Comparison of ENCODE assay signal across 13 mouse cellular contexts in the genomic region with DNA sequence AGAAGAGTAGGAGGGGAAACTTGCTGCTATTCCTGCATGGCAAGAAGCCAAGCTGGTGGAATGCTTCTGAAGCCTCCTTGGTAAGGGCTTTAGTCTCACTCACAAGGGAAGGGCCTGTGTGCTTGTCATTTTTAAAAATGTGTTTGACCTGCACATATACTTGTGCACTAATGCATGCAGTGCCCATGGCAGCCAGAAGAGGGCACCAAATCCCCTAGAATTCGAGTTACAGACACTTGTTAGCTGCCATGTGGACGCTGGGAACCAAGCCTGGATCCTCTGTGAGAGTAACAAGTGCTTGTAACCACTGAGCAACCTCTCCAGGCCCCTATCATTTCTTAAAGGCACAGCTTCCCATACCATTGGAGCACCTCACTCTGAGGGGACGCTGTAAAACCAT.
DNase-seq lines count a peak whose midpoint lies in the region; ATAC-seq and TF ChIP-seq lines count a peak whose summit lies in the region.
"Had no signal": no experiment of that assay in that cellular context is flagged by ENCODE, and none has a peak within 500 bp of the region (broad histone marks: within the 10 kb centered on the region; RNA-seq: fewer than 3 reads in every experiment).

No protein-coding gene starts in this region.

- no peaks in the 10 kb centered on the region for H3K79me2 ChIP-seq in MEL (ENCODE audit: control insufficient read depth, insufficient read depth, low read length, poor library complexity)

- peak; percentile 49 for TF ChIP-seq CTCF in intestine, postnatal 0 days (IDR thresholded peaks at IDR 0.05; ENCODE audit: low read depth)
- TF ChIP-seq CTCF in testis, adult 2 months (IDR thresholded peaks at IDR 0.05; ENCODE audit: control insufficient read depth, insufficient read depth, insufficient replicate concordance, low read depth, low read length): peak; percentile 62; the same call in 1 of the 2 replicates
- TF ChIP-seq CTCF in MEL (IDR thresholded peaks at IDR 0.05 in 2 of 3, conservative IDR thresholded peaks at IDR 0.05 in 1 of 3; ENCODE audit: control insufficient read depth in 1 of 3, insufficient read depth in 1 of 3, low read depth in 2 of 3, low read length in 3 of 3, poor library complexity in 1 of 3, severe bottlenecking in 1 of 3): peak; percentile 28 to 57 (median 44)

- no peak overlapping the region for H3K27ac ChIP-seq in intestine, postnatal 0 days (ENCODE audit: low read depth, low read length)
- no peak overlapping the region for H3K27ac ChIP-seq in intestine, embryonic 16.5 days (ENCODE audit: low read length)
- H3K27ac ChIP-seq in testis, adult 2 months (ENCODE audit: control insufficient read depth, insufficient read depth, low read depth, low read length): no peak overlapping the region
- H3K27ac ChIP-seq in MEL (ENCODE audit: control insufficient read depth, low read depth, low read length): no peak overlapping the region
- H3K27ac ChIP-seq in hindbrain, embryonic 10.5 days: no peak overlapping the region
- H3K27ac ChIP-seq: forebrain, embryonic 10.5 days; intestine, embryonic 15.5 days; macrophage had no signal

- H3K4me2 ChIP-seq in intestine, postnatal 0 days (replicated peaks; ENCODE audit: low read depth): no peak overlapping the region
- H3K4me2 ChIP-seq in intestine, embryonic 16.5 days (ENCODE audit: low read depth, low read length): no peak overlapping the region
- H3K4me2 ChIP-seq: intestine, embryonic 15.5 days had no signal

- H3K9me3 ChIP-seq in intestine, postnatal 0 days (ENCODE audit: control insufficient read depth): peaks cover 8% of the 10 kb centered on the region; the same call in 1 of the 2 replicates
- no peaks in the 10 kb centered on the region for H3K9me3 ChIP-seq in intestine, embryonic 16.5 days (ENCODE audit: control insufficient read depth, low read length)
- no peaks in the 10 kb centered on the region for H3K9me3 ChIP-seq in MEL (replicated peaks; ENCODE audit: insufficient read depth, low read length)
- peaks cover 7% of the 10 kb centered on the region for H3K9me3 ChIP-seq in hindbrain, embryonic 10.5 days
- H3K9me3 ChIP-seq: intestine, embryonic 15.5 days had no signal

- no peak for TF ChIP-seq EP300 in MEL (IDR thresholded peaks at IDR 0.05; ENCODE audit: low read depth in 1 of 2, low read length in 2 of 2)

- no peak for DNase-seq in testis, postnatal 10 days (ENCODE audit: low spot score)
- peak; percentile 7 for DNase-seq in MEL (ENCODE audit: low read depth, low spot score)
- peak; percentile 1 for DNase-seq in lung, postnatal 14 days
- DNase-seq in heart, postnatal 25 days (ENCODE audit: low spot score): no peak
- no peak for DNase-seq in hindbrain, embryonic 10.5 days (ENCODE audit: low spot score)
- DNase-seq: adrenal gland, postnatal 36 days; cerebellum, adult 8-10 months had no signal

- H3K36me3 ChIP-seq in intestine, postnatal 0 days (ENCODE audit: control insufficient read depth, insufficient read depth): no peaks in the 10 kb centered on the region
- no peaks in the 10 kb centered on the region for H3K36me3 ChIP-seq in intestine, embryonic 16.5 days (ENCODE audit: control insufficient read depth, insufficient read depth, low read length)
- H3K36me3 ChIP-seq in testis, adult 2 months (ENCODE audit: control insufficient read depth, insufficient read depth, low read length): no peaks in the 10 kb centered on the region
- no peaks in the 10 kb centered on the region for H3K36me3 ChIP-seq in MEL (ENCODE audit: control insufficient read depth in 1 of 2, insufficient read depth in 2 of 2, low read length in 2 of 2)
- no peaks in the 10 kb centered on the region for H3K36me3 ChIP-seq in hindbrain, embryonic 10.5 days
- H3K36me3 ChIP-seq: forebrain, embryonic 10.5 days; intestine, embryonic 15.5 days had no signal

- no peak for TF ChIP-seq POLR2A in testis, adult 2 months (IDR thresholded peaks at IDR 0.05; ENCODE audit: control insufficient read depth, low read depth, low read length)
- TF ChIP-seq POLR2A in MEL (IDR thresholded peaks at IDR 0.05; ENCODE audit: control insufficient read depth in 1 of 2, insufficient read depth in 1 of 2, low read depth in 1 of 2, low read length in 2 of 2, poor library complexity in 1 of 2): no peak

- H3K9ac ChIP-seq in intestine, postnatal 0 days (ENCODE audit: low read depth, low read length): no peak overlapping the region
- H3K9ac ChIP-seq in intestine, embryonic 16.5 days (ENCODE audit: low read depth, low read length): no peak overlapping the region
- H3K9ac ChIP-seq in MEL (ENCODE audit: control insufficient read depth, low read depth, low read length, poor library complexity, severe bottlenecking): no peak overlapping the region
- H3K9ac ChIP-seq: intestine, embryonic 15.5 days had no signal

- intact Hi-C loops in heart, postnatal 25 days (cut with DNase I): no loop called here

- no peaks in the 10 kb centered on the region for H3K4me1 ChIP-seq in intestine, postnatal 0 days (replicated peaks; ENCODE audit: control insufficient read depth, insufficient read depth, low read length)
- H3K4me1 ChIP-seq in intestine, embryonic 16.5 days (ENCODE audit: control insufficient read depth, insufficient read depth, low read length): no peaks in the 10 kb centered on the region
- no peaks in the 10 kb centered on the region for H3K4me1 ChIP-seq in testis, adult 2 months (ENCODE audit: control insufficient read depth, insufficient read depth, low read length)
- H3K4me1 ChIP-seq in MEL (ENCODE audit: control insufficient read depth in 1 of 2, insufficient read depth in 2 of 2, low read length in 2 of 2): no peaks in the 10 kb centered on the region
- H3K4me1 ChIP-seq in hindbrain, embryonic 10.5 days (replicated peaks): no peaks in the 10 kb centered on the region
- H3K4me1 ChIP-seq: forebrain, embryonic 10.5 days; intestine, embryonic 15.5 days had no signal

- TF ChIP-seq RAD21 in MEL (IDR thresholded peaks at IDR 0.05; ENCODE audit: low read depth, low read length): no peak; the same call in none of the 2 replicates

- H3K4me3 ChIP-seq in intestine, postnatal 0 days (ENCODE audit: low read depth, low read length): no peak overlapping the region
- H3K4me3 ChIP-seq in intestine, embryonic 16.5 days (ENCODE audit: low read length): no peak overlapping the region
- no peak overlapping the region for H3K4me3 ChIP-seq in testis, adult 2 months (ENCODE audit: control insufficient read depth, low read depth, low read length)
- H3K4me3 ChIP-seq in MEL (ENCODE audit: control insufficient read depth in 1 of 2, insufficient read depth in 1 of 2, low read depth in 2 of 2, low read length in 2 of 2): no peak overlapping the region
- no peak overlapping the region for H3K4me3 ChIP-seq in hindbrain, embryonic 10.5 days
- H3K4me3 ChIP-seq: forebrain, embryonic 10.5 days; intestine, embryonic 15.5 days had no signal

- WGBS in intestine, postnatal 0 days: 77% methylated on average over 3 of the region's 3 CpGs
- 80% methylated on average over 3 of the region's 3 CpGs for WGBS in intestine, embryonic 16.5 days
- 84% methylated on average over 3 of the region's 3 CpGs for WGBS in hindbrain, embryonic 10.5 days

- H3K27me3 ChIP-seq in intestine, postnatal 0 days (replicated peaks; ENCODE audit: control insufficient read depth, insufficient read depth, low read length): no peaks in the 10 kb centered on the region
- no peaks in the 10 kb centered on the region for H3K27me3 ChIP-seq in intestine, embryonic 16.5 days (replicated peaks; ENCODE audit: control insufficient read depth, insufficient read depth, low read length)
- H3K27me3 ChIP-seq in testis, adult 2 months (ENCODE audit: control insufficient read depth, insufficient read depth, low read length): no peaks in the 10 kb centered on the region
- no peaks in the 10 kb centered on the region for H3K27me3 ChIP-seq in MEL (ENCODE audit: control insufficient read depth in 1 of 2, insufficient read depth in 2 of 2, low read length in 2 of 2)
- no peaks in the 10 kb centered on the region for H3K27me3 ChIP-seq in hindbrain, embryonic 10.5 days (ENCODE audit: insufficient read depth, poor library complexity, severe bottlenecking)
- H3K27me3 ChIP-seq: intestine, embryonic 15.5 days had no signal

- ATAC-seq in intestine, postnatal 0 days: no peak
- ATAC-seq in intestine, embryonic 16.5 days: no peak
- ATAC-seq: intestine, embryonic 15.5 days had no signal

TF ChIP-seq in MEL, 35 proteins besides CTCF, POLR2A, EP300 and RAD21:
- TF ChIP-seq ZKSCAN1 (IDR thresholded peaks at IDR 0.05; ENCODE audit: low read depth, low read length) (no peak), SMC3 (IDR thresholded peaks at IDR 0.05; ENCODE audit: low read depth, low read length) (peak; percentile 13; the same call in 1 of the 2 replicates)

Comparison
In these comparisons a context has a peak if more than half of its experiments do, and no peak if none do; other contexts are left out.
1. DNase-seq: peak in MEL (single experiment) and lung, postnatal 14 days (single experiment); none in testis, postnatal 10 days (single experiment), heart, postnatal 25 days (single experiment) and hindbrain, embryonic 10.5 days (single experiment).
2. Peak in every context shown above with its lines, with median percentiles within 50 percentile points of each other: CTCF ChIP-seq.